Mouse (Mus musculus) T-helper 17 cell (primary cell): ENCODE measurements around the gene Pcif1.
"Not testable (repeated sequence)": the region's sequence is repeated elsewhere in the genome, so short reads cannot be mapped to it uniquely, and the experiment has no call there.

ENCODE experiments used
- in situ Hi-C, 2 experiments: fragments of 300-600 bp; cut with MboI, MseI; formaldehyde crosslinking; loops; 1 replicate in 1 of 2; 2 replicates in 1 of 2; pipeline ENCODE4 v1.15.1; 2025; ENCODE audit warnings: high pct_unique_total_duplicates in 2 of 2

Gene Pcif1

GRCm38 (mm10) chr2:164866741-164867551, 12.2 kb upstream of the Pcif1 start:
- in situ Hi-C loops: no loop called here

GRCm38 (mm10) chr2:164867566-164867965, 11.5 kb upstream of the Pcif1 start:
- in situ Hi-C loops: no loop called here

GRCm38 (mm10) chr2:164868491-164868890, 10.6 kb upstream of the Pcif1 start:
- in situ Hi-C loops: no loop called here

GRCm38 (mm10) chr2:164871602-164872303, 7.4 kb upstream of the Pcif1 start:
- in situ Hi-C loops: loop anchor here in 1 of 2 experiments (5.0 kb wide), 1 partner anchor 34 kb away; no protein-coding TSS in a partner anchor

- in situ Hi-C loops: loop anchor here in 1 of 2 experiments (5.0 kb wide), 1 partner anchor 36 kb away; no protein-coding TSS in a partner anchor
Measured at GRCm38 (mm10) chr2:164873621-164874020, 5.5 kb upstream of the Pcif1 start.

- in situ Hi-C loops: loop anchor here in 1 of 2 experiments (5.0 kb wide), 1 partner anchor 37 kb away; no protein-coding TSS in a partner anchor
Measured at GRCm38 (mm10) chr2:164874239-164874769, 4.8 kb upstream of the Pcif1 start.

DNA sequence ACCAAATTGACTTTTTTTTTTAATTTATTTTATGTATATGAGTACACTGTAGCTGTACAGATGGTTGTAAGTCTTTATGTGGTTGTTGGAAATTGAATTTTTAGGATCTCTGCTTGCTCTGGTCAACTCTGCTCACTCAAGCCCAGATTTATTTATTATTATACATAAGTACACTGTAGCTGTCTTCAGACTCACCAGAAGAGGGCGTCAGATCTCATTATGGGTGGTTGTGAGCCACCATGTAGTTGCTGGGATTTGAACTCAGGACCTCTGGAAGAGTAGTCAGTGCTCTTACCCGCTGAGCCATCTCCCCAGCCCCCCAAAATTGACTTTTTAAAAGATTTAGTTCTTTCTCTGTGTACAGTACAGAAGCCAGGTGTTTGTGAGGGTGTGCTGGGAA, 3.5 kb upstream of the Pcif1 start:
- in situ Hi-C loops: not testable (repeated sequence)

DNA sequence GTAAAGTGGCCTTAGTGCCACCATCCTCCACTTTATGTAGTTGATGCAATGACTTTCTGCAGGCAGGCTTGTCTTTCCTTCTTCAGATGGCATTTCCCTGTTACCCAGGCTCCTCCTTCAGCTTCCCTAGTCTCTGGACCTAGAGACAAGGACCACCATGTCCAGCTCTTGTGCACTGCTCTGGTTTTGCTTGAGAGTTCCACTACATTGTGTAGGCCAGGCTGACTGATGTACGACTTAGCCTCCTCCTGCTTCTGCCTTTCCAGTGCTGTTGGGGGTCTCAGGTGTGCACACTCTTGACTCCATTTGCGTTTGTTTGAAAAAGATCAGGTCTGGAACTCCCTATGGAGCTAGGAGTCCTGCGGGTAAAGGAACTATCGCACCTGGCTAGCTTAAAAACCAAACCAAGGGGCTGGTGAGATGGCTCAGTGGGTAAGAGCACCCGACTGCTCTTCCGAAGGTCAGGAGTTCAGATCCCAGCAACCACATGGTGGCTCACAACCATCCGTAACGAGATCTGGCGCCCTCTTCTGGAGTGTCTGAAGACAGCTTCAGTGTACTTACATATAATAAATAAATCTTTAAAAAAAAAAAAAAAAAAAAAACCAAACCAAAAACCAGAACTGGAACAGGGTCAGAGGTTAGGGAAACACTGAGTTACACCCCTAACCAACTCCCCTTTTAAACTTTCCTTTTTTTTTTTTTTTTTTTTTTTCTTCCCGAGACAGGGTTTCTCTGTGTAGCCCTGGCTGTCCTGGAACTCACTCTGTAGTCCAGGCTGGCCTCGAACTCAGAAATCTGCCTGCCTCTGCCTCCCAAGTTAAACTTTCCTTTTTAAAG, 1.5 kb upstream of the Pcif1 start:
- in situ Hi-C loops: not testable (repeated sequence)

- in situ Hi-C loops: no loop called here
Measured at GRCm38 (mm10) chr2:164878509-164879227, 436 bp upstream of the Pcif1 start.

DNA sequence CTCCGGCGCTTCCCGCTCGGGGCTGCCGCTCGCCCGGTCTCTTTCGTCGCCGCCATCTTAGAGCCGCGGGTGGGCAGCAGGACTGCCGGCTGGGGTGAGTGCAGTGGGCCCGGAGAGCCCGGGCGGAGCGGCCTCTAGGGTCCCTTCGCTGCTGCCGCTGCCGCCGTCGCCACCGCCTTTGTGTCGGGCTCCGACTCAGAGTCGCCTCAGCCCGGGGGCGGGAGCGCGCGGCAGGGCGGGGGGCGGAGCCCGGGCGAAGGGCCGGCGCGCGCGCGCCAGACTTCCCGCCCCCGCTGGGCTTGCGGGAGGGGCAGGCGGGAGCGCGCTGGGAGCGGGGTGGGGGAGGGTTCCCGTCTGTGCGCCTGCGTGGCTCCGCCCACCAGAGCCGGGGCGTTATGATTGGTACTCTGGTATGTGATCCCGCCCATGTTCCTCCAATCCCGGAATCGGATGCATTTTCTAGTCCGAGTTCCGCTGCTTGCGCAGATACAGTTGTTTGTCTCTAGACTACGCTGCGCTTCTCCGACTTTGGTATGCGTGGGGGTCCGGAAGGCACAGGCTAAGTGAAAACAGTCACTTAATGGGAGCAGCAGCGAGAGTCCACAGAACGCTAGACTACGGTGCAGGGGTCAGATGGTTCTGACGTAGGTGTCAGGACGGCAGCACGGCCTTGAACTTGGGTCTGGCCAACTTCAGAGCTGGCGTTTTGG, 619 bp downstream of the Pcif1 start:
- in situ Hi-C loops: no loop called here

- in situ Hi-C loops: no loop called here
Measured at GRCm38 (mm10) chr2:164882619-164883018, 3.5 kb downstream of the Pcif1 start.

DNA sequence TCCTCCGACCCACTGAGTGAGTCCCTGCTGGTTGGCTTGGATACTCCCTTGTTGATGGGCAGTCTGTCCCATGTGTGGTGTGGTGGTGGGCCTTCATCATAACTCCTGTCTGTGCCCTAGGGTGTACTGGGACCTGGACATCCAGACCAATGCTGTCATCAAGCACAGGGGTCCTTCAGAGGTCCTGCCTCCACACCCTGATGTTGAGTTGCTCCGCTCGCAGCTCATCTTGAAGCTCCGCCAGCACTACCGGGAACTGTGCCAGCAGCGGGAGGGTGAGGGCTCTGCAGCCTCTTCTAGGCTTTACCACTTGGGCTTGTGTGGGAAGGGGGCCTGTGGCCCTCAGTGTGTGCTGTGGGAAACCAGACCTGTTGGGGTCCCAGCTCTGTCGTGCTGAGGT, 6.7 kb downstream of the Pcif1 start:
- in situ Hi-C loops: no loop called here

DNA sequence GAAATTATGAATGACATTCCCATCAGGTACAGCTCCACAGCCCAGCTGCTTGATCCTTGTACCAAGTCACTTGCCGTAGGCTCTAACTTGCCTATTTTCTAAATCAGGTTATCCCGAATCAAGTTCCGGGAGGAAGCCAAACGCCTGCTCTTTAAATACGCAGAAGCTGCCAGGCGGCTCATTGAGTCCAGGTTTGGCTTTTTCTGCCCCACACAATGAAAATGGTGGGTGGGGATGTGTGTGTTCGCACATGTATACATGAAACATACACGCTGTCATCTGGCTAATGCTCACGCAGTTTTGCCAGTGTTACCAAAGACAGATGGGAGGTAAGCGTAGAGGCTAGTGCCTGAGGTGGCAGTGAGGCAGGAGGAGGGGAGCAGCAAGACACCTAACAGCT, 7.5 kb downstream of the Pcif1 start:
- in situ Hi-C loops: no loop called here

DNA sequence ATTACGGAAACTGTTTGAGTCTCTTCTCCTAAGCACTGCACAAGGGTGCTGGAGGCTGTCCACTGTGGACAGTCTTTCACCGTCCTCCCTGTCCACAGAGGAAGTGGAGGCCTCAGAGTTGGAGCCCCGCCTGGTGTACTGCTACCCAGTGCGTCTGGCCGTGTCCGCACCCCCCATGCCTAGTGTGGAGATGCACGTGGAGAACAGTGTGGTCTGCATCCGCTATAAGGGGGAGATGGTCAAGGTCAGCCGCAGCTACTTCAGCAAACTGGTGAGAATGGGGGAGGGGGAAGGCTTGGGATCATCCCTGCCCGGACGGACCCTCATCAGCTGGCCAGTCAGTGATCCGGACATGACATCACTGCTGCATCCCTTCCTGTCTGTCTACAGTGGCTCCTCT, 9.9 kb downstream of the Pcif1 start:
- in situ Hi-C loops: no loop called here

DNA sequence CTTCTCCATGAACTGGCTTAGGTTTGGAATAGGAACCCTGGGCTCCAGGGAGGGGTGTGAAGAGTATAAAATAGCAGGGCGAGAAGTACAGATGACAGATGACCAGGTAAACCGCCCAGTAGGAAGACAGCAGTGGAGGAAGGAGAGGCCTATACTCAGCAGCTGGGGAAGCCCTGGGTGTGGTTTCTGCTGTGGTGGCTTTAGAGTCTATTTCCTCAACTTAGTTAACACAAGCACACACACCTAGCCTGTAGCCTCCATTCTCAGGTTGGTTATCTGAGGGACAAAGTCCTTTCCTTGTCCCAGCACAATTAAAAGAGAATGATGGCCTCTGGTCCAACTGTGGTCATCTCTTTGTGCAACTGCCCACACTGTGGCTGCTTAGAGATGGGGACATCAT, 10.9 kb downstream of the Pcif1 start:
- in situ Hi-C loops: no loop called here

DNA sequence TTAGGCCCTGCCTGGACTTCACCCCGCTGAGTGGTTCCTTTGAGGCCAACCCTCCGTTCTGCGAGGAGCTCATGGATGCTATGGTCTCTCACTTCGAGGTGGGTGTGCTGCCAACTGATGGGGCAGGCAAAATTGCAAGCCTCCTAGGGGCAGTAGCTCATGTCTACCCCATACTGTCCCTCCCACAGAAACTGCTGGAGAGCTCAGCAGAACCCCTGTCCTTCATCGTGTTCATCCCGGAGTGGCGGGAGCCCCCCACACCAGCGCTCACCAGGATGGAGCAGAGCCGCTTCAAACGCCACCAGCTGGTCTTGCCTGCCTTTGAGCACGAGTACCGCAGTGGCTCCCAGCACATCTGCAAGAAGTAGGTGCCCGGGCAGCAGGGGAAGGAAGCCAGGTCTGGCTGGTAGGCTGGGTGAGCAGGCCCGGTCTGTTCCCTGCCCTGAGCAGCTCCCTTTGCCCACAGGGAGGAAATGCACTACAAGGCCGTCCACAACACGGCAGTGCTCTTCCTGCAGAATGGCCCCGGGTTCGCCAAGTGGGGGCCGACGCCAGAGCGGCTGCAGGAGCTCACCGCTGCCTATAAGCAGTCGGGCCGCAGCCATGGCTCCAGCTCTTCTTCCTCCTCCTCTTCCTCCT, 11.4 kb downstream of the Pcif1 start:
- in situ Hi-C loops: no loop called here

GRCm38 (mm10) chr2:164891056-164891834, 12.1 kb downstream of the Pcif1 start:
- in situ Hi-C loops: no loop called here

DNA sequence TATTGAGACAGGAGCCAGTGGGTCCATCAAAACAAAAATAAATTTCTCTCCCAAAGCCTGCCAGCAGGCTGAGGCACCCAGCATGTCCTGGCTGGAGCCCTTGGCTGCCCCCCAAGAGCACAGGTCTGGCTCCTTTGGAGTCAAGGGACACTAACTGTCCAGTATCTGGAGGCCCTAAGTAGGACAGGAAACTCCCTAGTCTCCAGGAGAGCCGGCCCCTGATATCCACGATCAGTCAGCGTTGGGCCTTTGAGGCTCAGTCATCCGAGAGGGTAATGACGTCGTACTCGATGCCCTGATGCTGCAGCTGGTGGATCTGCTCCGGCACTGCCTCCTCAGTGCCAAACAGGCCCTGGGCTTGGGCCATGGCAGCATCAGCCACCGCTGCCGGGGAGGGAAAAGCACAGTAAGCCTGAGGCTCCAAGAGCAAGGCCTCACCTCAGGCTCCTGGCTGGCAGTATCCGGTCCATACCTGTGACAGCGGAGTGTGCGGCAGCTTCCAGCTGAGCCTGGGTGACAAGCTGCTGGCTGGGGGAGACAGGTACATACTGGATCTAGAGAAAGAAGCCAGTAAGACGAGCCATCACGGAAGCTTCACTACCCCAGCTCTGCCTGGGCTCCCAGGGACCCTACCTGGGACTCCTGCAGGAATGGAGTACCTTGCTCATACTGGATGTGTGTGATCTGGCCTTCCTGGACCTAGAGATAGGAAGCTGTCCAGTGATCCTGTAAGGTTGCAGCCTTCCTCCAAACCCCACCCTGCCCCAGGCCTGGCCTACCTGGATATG, 13.0 kb downstream of the Pcif1 start:
- in situ Hi-C loops: no loop called here
